Mouse (Mus musculus) midbrain, embryonic 14.5 days (tissue): ENCODE data around the gene Clcn1. TPM values are rescaled to one million over a fixed set of nuclear protein-coding genes. Genes with fewer than 3 reads are reported as not detected.

Experiments
- ATAC-seq: fragments of 200-750 bp; cut with Nextera tagmentation; 2 replicates; pipeline ENCODE4 v1.8.0; 2017; ENCODE audit warnings: moderate number of reproducible peaks, moderate library complexity; ENCODE audit not compliant: low FRiP score, low TSS enrichment
- DNase-seq: peaks from one replicate; pipeline ENCODE4 v3.0.0-alpha.2; 2015
- H3K27ac ChIP-seq: fragments of 300-500 bp; sonication (generic); replicated peaks from 2 replicates; pipeline ENCODE4 v1.5.1; 2014; ENCODE audit warnings: mild to moderate bottlenecking, low read depth, low read length, moderate library complexity
- H3K27me3 ChIP-seq: fragments of 300-500 bp; sonication (generic); 2 replicates; pipeline ENCODE4 v1.6.1; 2014; ENCODE audit warnings: low read length, control low read depth, mixed read lengths; ENCODE audit not compliant: control insufficient read depth, insufficient read depth
- H3K36me3 ChIP-seq: fragments of 300-500 bp; sonication (generic); 2 replicates; pipeline ENCODE4 v1.6.1; 2014; ENCODE audit warnings: low read length, control low read depth; ENCODE audit not compliant: control insufficient read depth, insufficient read depth
- H3K4me1 ChIP-seq: fragments of 300-500 bp; sonication (generic); 2 replicates; pipeline ENCODE4 v1.6.1; 2014; ENCODE audit warnings: mild to moderate bottlenecking, antibody characterized with exemption, low read length, control low read depth; ENCODE audit not compliant: control insufficient read depth, insufficient read depth
- H3K4me2 ChIP-seq: fragments of 300-500 bp; sonication (generic); 2 replicates; pipeline ENCODE4 v1.6.1; 2014; ENCODE audit warnings: mild to moderate bottlenecking, low read length, moderate library complexity
- H3K4me3 ChIP-seq: fragments of 300-500 bp; sonication (generic); replicated peaks from 2 replicates; pipeline ENCODE4 v1.5.1; 2014; ENCODE audit warnings: low read depth, low read length
- H3K9ac ChIP-seq: fragments of 300-500 bp; sonication (generic); replicated peaks from 2 replicates; pipeline ENCODE4 v1.6.1; 2014; ENCODE audit warnings: mild to moderate bottlenecking, low read length, moderate library complexity
- H3K9me3 ChIP-seq: fragments of 300-500 bp; sonication (generic); 2 replicates; pipeline ENCODE4 v1.6.1; 2016; ENCODE audit warnings: low read length, control low read depth, mixed read lengths; ENCODE audit not compliant: control insufficient read depth
- WGBS: fragments of 180-500 bp; shearing (Covaris S2); extraction: QIAGEN DNeasy Blood & Tissue Kit; methylation state at CpG from one replicate; pipeline ENCODE4 v1.1.7; 2014; 5-methylcytosine and 5-hydroxymethylcytosine counted together
- polyA plus RNA-seq: library from polyadenylated mRNA; unstranded; fragments of >200 nt; fragmentation: Nextera tagmentation; extraction: Ambion mirVana; gene quantifications from 2 replicates; pipeline ENCODE4 v1.2.1, GENCODE M21; 2014

Clcn1 gene
- 2.8 and 3.4 TPM in 2 replicates for polyA plus RNA-seq

- 0 out of 2 replicates have a peak, but pooled peaks have one; percentile 31 for ATAC-seq
- 78% methylated on average over 4 of the region's 5 CpGs for WGBS
Observed at GRCm38 (mm10) chr6:42286448-42286847, at the start of gene Clcn1. TSS of gene Clcn1 (plus strand) at chr6:42286685.

GRCm38 (mm10) chr6:42237276-42237805, 49.1 kb upstream of the Clcn1 start:
- 77% methylated on average over 6 of the region's 6 CpGs for WGBS
- Histone ChIP-seq H3K4me2 (no peak overlapping the region), H3K9ac (no peak overlapping the region), H3K4me3 (no peak overlapping the region), H3K27ac (no peak overlapping the region), H3K27me3 (no peaks in the 10 kb centered on the region), H3K4me1 (no peaks in the 10 kb centered on the region), H3K36me3 (no peaks in the 10 kb centered on the region), H3K9me3 (no peaks in the 10 kb centered on the region)
- ATAC-seq (no peak), DNase-seq (no peak)

More at GRCm38 (mm10) chr6:42286448-42286847, at the start of gene Clcn1:
- H3K9ac ChIP-seq: no peak within 1 kb of the TSS
- no peak for DNase-seq
- H3K4me2 ChIP-seq: no peak within 1 kb of the TSS
- H3K27me3 ChIP-seq: no peaks in the 10 kb centered on the region
- H3K27ac ChIP-seq: no peak within 1 kb of the TSS
- peaks cover 69% of the 10 kb centered on the region for H3K36me3 ChIP-seq
- H3K4me1 ChIP-seq: no peaks in the 10 kb centered on the region
- H3K9me3 ChIP-seq: no peaks in the 10 kb centered on the region
- no peak within 1 kb of the TSS for H3K4me3 ChIP-seq

GRCm38 (mm10) chr6:42241311-42242045, 45.0 kb upstream of the Clcn1 start:
- H3K27ac ChIP-seq: no peak overlapping the region
- no peak overlapping the region for H3K4me2 ChIP-seq
- ATAC-seq: no peak
- no peak for DNase-seq
- no peaks in the 10 kb centered on the region for H3K4me1 ChIP-seq
- H3K9ac ChIP-seq: no peak overlapping the region
- 80% methylated on average over 6 of the region's 6 CpGs for WGBS
- no peak overlapping the region for H3K4me3 ChIP-seq
- no peaks in the 10 kb centered on the region for H3K27me3 ChIP-seq
- no peaks in the 10 kb centered on the region for H3K9me3 ChIP-seq
- no peaks in the 10 kb centered on the region for H3K36me3 ChIP-seq

GRCm38 (mm10) chr6:42245711-42246353, 40.7 kb upstream of the Clcn1 start, which contains the start of gene Gstk1:
TSS of gene Gstk1 (plus strand) at chr6:42245935.
- 3% methylated on average over 28 of the region's 28 CpGs for WGBS
- peak; percentile 96 for ATAC-seq
- H3K4me1 ChIP-seq: no peaks in the 10 kb centered on the region

GRCm38 (mm10) chr6:42247173-42247572, 39.3 kb upstream of the Clcn1 start:
- Histone ChIP-seq H3K4me3 (peak overlapping the region; percentile 13), H3K27ac (no peak overlapping the region), H3K36me3 (no peaks in the 10 kb centered on the region), H3K9me3 (no peaks in the 10 kb centered on the region), H3K4me1 (no peaks in the 10 kb centered on the region), H3K9ac (no peak overlapping the region; the same call in 1 of the 2 replicates), H3K27me3 (no peaks in the 10 kb centered on the region), H3K4me2 (peak overlapping the region; percentile 28)
- 7% methylated on average over 8 of the region's 8 CpGs for WGBS
- DNase-seq (no peak), ATAC-seq (no peak)

More at GRCm38 (mm10) chr6:42245711-42246353, 40.7 kb upstream of the Clcn1 start, which contains the start of gene Gstk1:
- DNase-seq: peak; percentile 88
- peak within 1 kb of the TSS; percentile 39; the same call in 1 of the 2 replicates for H3K9ac ChIP-seq
- H3K9me3 ChIP-seq: no peaks in the 10 kb centered on the region
- H3K4me3 ChIP-seq: peak within 1 kb of the TSS; percentile 41
- no peaks in the 10 kb centered on the region for H3K36me3 ChIP-seq
- H3K27me3 ChIP-seq: no peaks in the 10 kb centered on the region
- peak within 1 kb of the TSS; percentile 63 for H3K4me2 ChIP-seq
- H3K27ac ChIP-seq: no peak within 1 kb of the TSS

GRCm38 (mm10) chr6:42247981-42248380, 38.5 kb upstream of the Clcn1 start:
- H3K27me3 ChIP-seq: no peaks in the 10 kb centered on the region
- no peaks in the 10 kb centered on the region for H3K4me1 ChIP-seq
- DNase-seq: no peak
- H3K4me3 ChIP-seq: no peak overlapping the region; the same call in 1 of the 2 replicates
- peak overlapping the region; percentile 28 for H3K4me2 ChIP-seq
- no peak overlapping the region for H3K27ac ChIP-seq
- H3K9ac ChIP-seq: no peak overlapping the region
- ATAC-seq: no peak
- H3K9me3 ChIP-seq: no peaks in the 10 kb centered on the region
- no peaks in the 10 kb centered on the region for H3K36me3 ChIP-seq
- WGBS: 64% methylated on average over 1 of the region's 1 CpGs

- Histone ChIP-seq H3K4me3 (no peak overlapping the region), H3K9me3 (no peaks in the 10 kb centered on the region), H3K36me3 (no peaks in the 10 kb centered on the region), H3K27me3 (no peaks in the 10 kb centered on the region), H3K9ac (no peak overlapping the region), H3K4me1 (no peaks in the 10 kb centered on the region), H3K27ac (no peak overlapping the region), H3K4me2 (no peak overlapping the region)
- DNase-seq (no peak), ATAC-seq (no peak)
- WGBS: 84% methylated on average over 4 of the region's 4 CpGs
Observed at GRCm38 (mm10) chr6:42251791-42252190, 34.7 kb upstream of the Clcn1 start.

GRCm38 (mm10) chr6:42253103-42253502, 33.4 kb upstream of the Clcn1 start:
- no peak overlapping the region for H3K4me3 ChIP-seq
- ATAC-seq (no peak), DNase-seq (no peak)
- H3K9me3 ChIP-seq: no peaks in the 10 kb centered on the region
- no peak overlapping the region for H3K9ac ChIP-seq
- no peak overlapping the region for H3K27ac ChIP-seq
- no peaks in the 10 kb centered on the region for H3K36me3 ChIP-seq
- no peaks in the 10 kb centered on the region for H3K27me3 ChIP-seq
- H3K4me2 ChIP-seq: no peak overlapping the region
- 86% methylated on average over 2 of the region's 2 CpGs for WGBS
- H3K4me1 ChIP-seq: 0 out of 2 replicates have a peak, but pooled peaks cover 2% of the 10 kb centered on the region
